ENCODE assay signal across 16 mouse cellular contexts in genomic region chr19:7138327-7138726, GRCm38 (mm10). TPM values are rescaled to one million over a fixed set of nuclear protein-coding genes. Genes with fewer than 3 reads are reported as not detected.
DNase-seq lines count a peak whose midpoint lies in the region; ATAC-seq and TF ChIP-seq lines count a peak whose summit lies in the region.
"Had no signal": no experiment of that assay in that cellular context is flagged by ENCODE, and none has a peak within 500 bp of the region (broad histone marks: within the 10 kb centered on the region; RNA-seq: fewer than 3 reads in every experiment).

No protein-coding gene starts in this region.

- no peak for TF ChIP-seq CTCF in forebrain, postnatal 0 days (IDR thresholded peaks at IDR 0.05; ENCODE audit: low read depth)
- TF ChIP-seq CTCF in gastrocnemius, adult 2 months (IDR thresholded peaks at IDR 0.05), result no peak

- no peak for DNase-seq in forebrain, embryonic 10.5 days (ENCODE audit: extremely low spot score, low spot score)
- DNase-seq in forebrain, postnatal 0 days, result no peak
- DNase-seq in kidney, adult 18-20 months, result no peak
- no peak for DNase-seq in hindbrain, embryonic 14.5 days (ENCODE audit: low spot score)
- no peak for DNase-seq in gastrocnemius, adult 2 months
- no peak for DNase-seq in gastrocnemius, postnatal 36 days
- DNase-seq: cerebellum, adult 8-10 months; gastrocnemius, postnatal 10 days; kidney, postnatal 10 days; layer of hippocampus, adult 9-11 months; lung, postnatal 4 days; right cerebral cortex, adult 18-20 months had no signal

- ATAC-seq in forebrain, postnatal 0 days, result no peak
- ATAC-seq in kidney, embryonic 16.5 days (ENCODE audit: low FRiP score, low TSS enrichment), result no peak
- no peak for ATAC-seq in hindbrain, embryonic 14.5 days (ENCODE audit: low FRiP score)
- no peak for ATAC-seq in neural tube, embryonic 13.5 days (ENCODE audit: low read depth)
- ATAC-seq: Patski had no signal

- peaks cover 98% of the 10 kb centered on the region for H3K27me3 ChIP-seq in forebrain, embryonic 10.5 days (ENCODE audit: poor library complexity, severe bottlenecking)
- no peaks in the 10 kb centered on the region for H3K27me3 ChIP-seq in forebrain, postnatal 0 days (ENCODE audit: insufficient read depth, low read length)
- peaks cover 20% of the 10 kb centered on the region for H3K27me3 ChIP-seq in kidney, embryonic 16.5 days (ENCODE audit: insufficient read depth, low read length)
- 0 out of 2 replicates have a peak, but pooled peaks cover 6% of the 10 kb centered on the region for H3K27me3 ChIP-seq in hindbrain, embryonic 14.5 days (ENCODE audit: control insufficient read depth, insufficient read depth, low read length)
- peaks cover 17% of the 10 kb centered on the region; the same call in 1 of the 2 replicates for H3K27me3 ChIP-seq in neural tube, embryonic 13.5 days
- H3K27me3 ChIP-seq: Patski had no signal

- H3K4me1 ChIP-seq in forebrain, embryonic 10.5 days, result peaks cover 99% of the 10 kb centered on the region
- H3K4me1 ChIP-seq in forebrain, postnatal 0 days (ENCODE audit: insufficient read depth), result peaks cover 36% of the 10 kb centered on the region
- peaks cover 87% of the 10 kb centered on the region for H3K4me1 ChIP-seq in kidney, embryonic 16.5 days (ENCODE audit: insufficient read depth, low read length)
- peaks cover 89% of the 10 kb centered on the region for H3K4me1 ChIP-seq in hindbrain, embryonic 14.5 days (replicated peaks; ENCODE audit: control insufficient read depth, insufficient read depth, low read length)
- peaks cover 100% of the 10 kb centered on the region for H3K4me1 ChIP-seq in neural tube, embryonic 13.5 days (replicated peaks)

- WGBS in forebrain, embryonic 10.5 days, result 61% methylated on average over 14 of the region's 14 CpGs
- WGBS in forebrain, postnatal 0 days, result 38% methylated on average over 14 of the region's 14 CpGs
- 24% methylated on average over 14 of the region's 14 CpGs for WGBS in kidney, embryonic 16.5 days
- 43% methylated on average over 14 of the region's 14 CpGs for WGBS in hindbrain, embryonic 14.5 days
- WGBS in neural tube, embryonic 13.5 days, result 10% methylated on average over 14 of the region's 14 CpGs

- no peak overlapping the region for H3K9ac ChIP-seq in forebrain, postnatal 0 days
- 0 out of 2 replicates have a peak overlapping the region, but pooled peaks have one; percentile 11 for H3K9ac ChIP-seq in kidney, embryonic 16.5 days (replicated peaks; ENCODE audit: low read length)
- peak overlapping the region; percentile 10; the same call in 1 of the 2 replicates for H3K9ac ChIP-seq in hindbrain, embryonic 14.5 days
- H3K9ac ChIP-seq in neural tube, embryonic 13.5 days, result no peak overlapping the region

- no peaks in the 10 kb centered on the region for H3K9me3 ChIP-seq in forebrain, embryonic 10.5 days
- no peaks in the 10 kb centered on the region for H3K9me3 ChIP-seq in forebrain, postnatal 0 days (ENCODE audit: low read length)
- H3K9me3 ChIP-seq in kidney, embryonic 16.5 days (ENCODE audit: low read length), result no peaks in the 10 kb centered on the region
- H3K9me3 ChIP-seq in hindbrain, embryonic 14.5 days (ENCODE audit: control insufficient read depth, low read length), result no peaks in the 10 kb centered on the region
- H3K9me3 ChIP-seq in neural tube, embryonic 13.5 days, result no peaks in the 10 kb centered on the region

- H3K4me2 ChIP-seq in forebrain, postnatal 0 days (ENCODE audit: low read depth), result no peak overlapping the region
- H3K4me2 ChIP-seq in kidney, embryonic 16.5 days (replicated peaks; ENCODE audit: low read depth, low read length), result no peak overlapping the region
- H3K4me2 ChIP-seq in hindbrain, embryonic 14.5 days (replicated peaks), result no peak overlapping the region
- no peak overlapping the region for H3K4me2 ChIP-seq in neural tube, embryonic 13.5 days
- H3K4me2 ChIP-seq: heart, embryonic 11.5 days had no signal

- no peaks in the 10 kb centered on the region for H3K36me3 ChIP-seq in forebrain, embryonic 10.5 days (replicated peaks)
- no peaks in the 10 kb centered on the region for H3K36me3 ChIP-seq in forebrain, postnatal 0 days (ENCODE audit: insufficient read depth)
- H3K36me3 ChIP-seq in kidney, embryonic 16.5 days (ENCODE audit: insufficient read depth, low read length), result no peaks in the 10 kb centered on the region
- no peaks in the 10 kb centered on the region for H3K36me3 ChIP-seq in hindbrain, embryonic 14.5 days (replicated peaks; ENCODE audit: control insufficient read depth, insufficient read depth)
- H3K36me3 ChIP-seq in neural tube, embryonic 13.5 days, result no peaks in the 10 kb centered on the region

- intact Hi-C loops in gastrocnemius, adult 2 months (cut with DNase I), result no loop called here
- intact Hi-C loops in gastrocnemius, postnatal 36 days (cut with DNase I), result no loop called here

- no peak overlapping the region for H3K4me3 ChIP-seq in forebrain, embryonic 10.5 days
- no peak overlapping the region for H3K4me3 ChIP-seq in forebrain, postnatal 0 days (ENCODE audit: low read depth, low read length)
- no peak overlapping the region for H3K4me3 ChIP-seq in kidney, embryonic 16.5 days (ENCODE audit: low read length)
- H3K4me3 ChIP-seq in hindbrain, embryonic 14.5 days (replicated peaks; ENCODE audit: low read length), result no peak overlapping the region
- no peak overlapping the region for H3K4me3 ChIP-seq in neural tube, embryonic 13.5 days
- no peak overlapping the region for H3K4me3 ChIP-seq in gastrocnemius, adult 2 months

- peak overlapping the region; percentile 52 for H3K27ac ChIP-seq in forebrain, embryonic 10.5 days
- H3K27ac ChIP-seq in forebrain, postnatal 0 days (ENCODE audit: low read depth, low read length), result no peak overlapping the region
- H3K27ac ChIP-seq in kidney, embryonic 16.5 days (ENCODE audit: low read length), result no peak overlapping the region
- 0 out of 2 replicates have a peak overlapping the region, but pooled peaks have one; percentile 5 for H3K27ac ChIP-seq in hindbrain, embryonic 14.5 days
- H3K27ac ChIP-seq in neural tube, embryonic 13.5 days (replicated peaks), result peak overlapping the region; percentile 91
- no peak overlapping the region; the same call in 1 of the 2 replicates for H3K27ac ChIP-seq in gastrocnemius, adult 2 months

RNA-seq across cellular contexts. Expression of gene Flrt1, which starts 32.8 kb away (rescaled TPM):
- polyA plus RNA-seq in forebrain, embryonic 10.5 days (2016; fragmentation: Nextera tagmentation; extraction: Ambion mirVana), result 4.0 and 4.8 TPM in 2 replicates
- total RNA-seq in forebrain, postnatal 0 days (2014; rRNA removed), result 8.1 and 8.8 TPM in 2 replicates
- polyA plus RNA-seq in forebrain, postnatal 0 days (2015; fragmentation: Nextera tagmentation; extraction: Ambion mirVana), result 6.7 and 11.3 TPM in 2 replicates
- polyA plus RNA-seq in kidney, embryonic 16.5 days (2015; fragmentation: Nextera tagmentation; extraction: Ambion mirVana), result 5.4 and 6.8 TPM in 2 replicates
- 8.7 and 9.5 TPM in 2 replicates for polyA plus RNA-seq in hindbrain, embryonic 14.5 days (2014; fragmentation: Nextera tagmentation; extraction: Ambion mirVana)
- polyA plus RNA-seq in neural tube, embryonic 13.5 days (2015; fragmentation: Nextera tagmentation; extraction: Ambion mirVana), result 9.6 and 10.9 TPM in 2 replicates
- under 1 TPM; 0.53 to 0.54 TPM for total RNA-seq in gastrocnemius, adult 2 months (2021)
- total RNA-seq in gastrocnemius, postnatal 36 days (2021), result under 1 TPM; 0.36 to 0.49 TPM

Comparison
In these comparisons a context has a peak if more than half of its experiments do, and no peak if none do; other contexts are left out.
1. H3K27ac ChIP-seq: peak in forebrain, embryonic 10.5 days (single experiment), hindbrain, embryonic 14.5 days (single experiment) and neural tube, embryonic 13.5 days (single experiment); none in forebrain, postnatal 0 days (single experiment), kidney, embryonic 16.5 days (single experiment) and gastrocnemius, adult 2 months (single experiment).
2. H3K9ac ChIP-seq: peak in kidney, embryonic 16.5 days (single experiment) and hindbrain, embryonic 14.5 days (single experiment); none in forebrain, postnatal 0 days (single experiment) and neural tube, embryonic 13.5 days (single experiment).